Mouse (Mus musculus) embryonic fibroblast, embryonic 13.5 days (primary cell): ENCODE data around the gene Lix1l. TPM values are rescaled to one million over a fixed set of nuclear protein-coding genes. Genes with fewer than 3 reads are reported as not detected.

Experiments
- H3K27ac ChIP-seq: 2 replicates; pipeline ENCODE4 v1.5.1; 2012; ENCODE audit warnings: low read length, control low read depth, inconsistent platforms; ENCODE audit not compliant: insufficient read depth
- H3K4me1 ChIP-seq: 2 replicates; pipeline ENCODE4 v1.6.1; 2011; ENCODE audit warnings: low read length; ENCODE audit not compliant: control insufficient read depth, insufficient read depth
- H3K4me3 ChIP-seq: 2 replicates; pipeline ENCODE4 v1.5.1; 2011; ENCODE audit warnings: mild to moderate bottlenecking, control low read depth, low read length; ENCODE audit not compliant: insufficient read depth
- CTCF ChIP-seq: IDR thresholded peaks from 2 replicates; pipeline ENCODE4 v1.5.1; 2011; ENCODE audit warnings: mild to moderate bottlenecking, control low read depth, low read length, moderate library complexity, borderline replicate concordance; ENCODE audit not compliant: insufficient read depth
- POLR2A ChIP-seq: IDR thresholded peaks from 2 replicates; pipeline ENCODE4 v1.6.1; 2011; ENCODE audit warnings: low read depth, mild to moderate bottlenecking, control low read depth, low read length, moderate library complexity
- polyA plus RNA-seq: library from polyadenylated mRNA; stranded (reverse); fragments of >200 nt; gene quantifications from 2 replicates; pipeline ENCODE4 v1.2.4, GENCODE M21; 2011; ENCODE audit warnings: low read depth; ENCODE audit not compliant: missing spikeins, insufficient read length

Gene Lix1l
- polyA plus RNA-seq, 1 experiment: 123 TPM

DNA sequence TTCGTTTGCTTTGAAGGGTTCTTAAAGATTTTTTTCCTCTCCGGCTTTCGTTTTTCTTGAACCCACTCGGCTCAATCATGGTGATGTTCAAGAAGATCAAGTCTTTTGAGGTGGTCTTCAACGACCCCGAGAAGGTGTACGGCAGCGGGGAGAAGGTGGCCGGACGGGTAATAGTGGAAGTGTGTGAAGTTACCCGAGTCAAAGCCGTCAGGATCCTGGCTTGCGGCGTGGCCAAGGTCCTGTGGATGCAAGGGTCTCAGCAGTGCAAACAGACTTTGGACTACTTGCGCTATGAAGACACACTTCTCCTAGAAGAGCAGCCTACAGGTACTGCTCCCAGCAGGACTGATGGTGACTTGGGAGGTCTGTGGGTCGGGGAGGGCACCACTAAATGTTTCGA lies 42.8 kb upstream of the Lix1l start:
- peak overlapping the region; percentile 82 for H3K4me3 ChIP-seq
- no peak; the same call in 1 of the 2 replicates for TF ChIP-seq POLR2A
- TF ChIP-seq CTCF: no peak
- peak overlapping the region; percentile 16 for H3K27ac ChIP-seq
- H3K4me1 ChIP-seq: peaks cover 7% of the 10 kb centered on the region; the same call in 1 of the 2 replicates

DNA sequence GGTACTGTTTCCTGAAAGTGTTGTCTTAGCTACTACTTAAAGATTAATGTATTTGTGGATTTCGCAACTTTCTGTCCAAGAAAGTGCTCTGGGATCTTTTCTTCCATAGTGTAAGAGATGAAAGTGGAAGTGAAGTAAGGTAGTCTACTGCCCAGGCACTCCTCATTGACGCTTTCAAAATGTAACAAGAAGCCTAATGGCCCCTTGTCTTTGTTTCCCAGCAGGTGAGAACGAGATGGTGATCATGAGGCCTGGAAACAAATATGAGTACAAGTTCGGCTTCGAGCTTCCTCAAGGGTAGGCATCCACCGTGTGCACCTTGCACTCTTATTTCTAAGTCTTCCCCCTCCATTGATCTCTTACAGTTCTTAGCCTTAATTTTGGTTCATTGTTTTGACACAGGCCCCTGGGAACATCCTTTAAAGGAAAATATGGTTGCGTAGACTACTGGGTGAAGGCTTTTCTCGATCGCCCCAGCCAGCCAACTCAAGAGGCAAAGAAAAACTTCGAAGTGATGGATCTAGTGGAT lies 42.2 kb upstream of the Lix1l start:
- H3K4me3 ChIP-seq: peak overlapping the region; percentile 82
- TF ChIP-seq POLR2A: 0 out of 2 replicates have a peak, but pooled peaks have one; percentile 23
- no peak for TF ChIP-seq CTCF
- peaks cover 7% of the 10 kb centered on the region; the same call in 1 of the 2 replicates for H3K4me1 ChIP-seq
- no peak overlapping the region for H3K27ac ChIP-seq

DNA sequence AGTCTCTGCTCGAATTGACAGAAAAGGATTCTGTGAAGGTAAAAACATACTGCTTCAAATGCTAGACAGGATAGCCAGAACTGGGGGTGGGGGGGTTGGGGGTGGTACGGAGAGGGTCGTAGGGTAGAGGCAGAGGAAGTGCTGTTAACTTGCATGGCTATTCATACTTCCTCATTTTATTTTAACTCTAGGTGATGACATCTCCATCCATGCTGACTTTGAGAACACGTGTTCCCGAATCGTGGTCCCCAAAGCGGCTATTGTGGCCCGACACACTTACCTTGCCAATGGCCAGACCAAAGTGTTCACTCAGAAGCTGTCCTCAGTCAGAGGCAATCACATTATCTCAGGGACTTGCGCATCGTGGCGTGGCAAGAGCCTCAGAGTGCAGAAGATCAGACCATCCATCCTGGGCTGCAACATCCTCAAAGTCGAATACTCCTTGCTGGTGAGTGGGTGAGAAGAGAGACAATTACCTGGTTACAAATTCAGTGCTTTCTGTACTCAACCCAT lies 41.5 kb upstream of the Lix1l start:
- no peak overlapping the region for H3K27ac ChIP-seq
- peaks cover 12% of the 10 kb centered on the region for H3K4me1 ChIP-seq
- TF ChIP-seq CTCF (no peak), POLR2A (0 out of 2 replicates have a peak, but pooled peaks have one; percentile 11)
- peak overlapping the region; percentile 82 for H3K4me3 ChIP-seq

DNA sequence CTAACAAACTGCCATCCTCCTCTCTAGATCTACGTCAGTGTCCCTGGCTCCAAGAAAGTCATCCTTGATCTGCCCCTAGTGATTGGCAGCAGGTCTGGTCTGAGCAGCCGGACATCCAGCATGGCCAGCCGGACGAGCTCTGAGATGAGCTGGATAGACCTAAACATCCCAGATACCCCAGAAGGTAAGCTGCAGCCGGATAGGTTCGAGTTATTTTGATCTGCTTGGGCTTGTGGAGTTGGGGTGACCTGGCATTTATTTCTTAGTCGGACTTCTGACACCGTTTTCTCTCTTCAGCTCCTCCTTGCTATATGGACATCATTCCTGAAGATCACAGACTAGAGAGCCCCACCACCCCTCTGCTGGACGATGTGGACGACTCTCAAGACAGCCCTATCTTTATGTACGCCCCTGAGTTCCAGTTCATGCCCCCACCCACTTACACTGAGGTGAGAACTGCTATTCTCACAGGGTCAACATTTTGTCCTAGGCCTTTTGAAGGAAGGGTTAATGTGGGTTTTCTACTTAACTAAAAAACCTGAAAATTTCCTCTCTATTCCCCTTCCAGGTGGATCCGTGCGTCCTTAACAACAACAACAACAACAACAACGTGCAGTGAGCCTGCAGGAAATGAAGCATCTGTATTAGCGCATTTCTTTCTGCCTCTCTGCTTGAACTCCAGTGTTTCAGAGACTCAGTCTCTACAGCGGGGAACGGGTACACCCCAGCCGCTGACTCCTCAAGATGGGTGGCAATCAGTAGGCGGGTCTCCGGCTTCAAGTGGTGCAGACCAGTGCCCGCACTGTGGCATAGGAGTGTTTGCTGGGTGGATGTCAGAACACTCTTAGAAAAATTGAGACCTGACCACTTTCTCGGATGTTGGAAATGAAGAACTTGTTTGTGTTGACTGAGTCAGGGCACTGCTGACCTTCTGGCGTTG lies 40.8 kb upstream of the Lix1l start:
- H3K4me3 ChIP-seq: peak overlapping the region; percentile 82
- TF ChIP-seq CTCF (no peak), POLR2A (0 out of 2 replicates have a peak, but pooled peaks have one; percentile 11)
- H3K27ac ChIP-seq: no peak overlapping the region
- H3K4me1 ChIP-seq: peaks cover 12% of the 10 kb centered on the region

DNA sequence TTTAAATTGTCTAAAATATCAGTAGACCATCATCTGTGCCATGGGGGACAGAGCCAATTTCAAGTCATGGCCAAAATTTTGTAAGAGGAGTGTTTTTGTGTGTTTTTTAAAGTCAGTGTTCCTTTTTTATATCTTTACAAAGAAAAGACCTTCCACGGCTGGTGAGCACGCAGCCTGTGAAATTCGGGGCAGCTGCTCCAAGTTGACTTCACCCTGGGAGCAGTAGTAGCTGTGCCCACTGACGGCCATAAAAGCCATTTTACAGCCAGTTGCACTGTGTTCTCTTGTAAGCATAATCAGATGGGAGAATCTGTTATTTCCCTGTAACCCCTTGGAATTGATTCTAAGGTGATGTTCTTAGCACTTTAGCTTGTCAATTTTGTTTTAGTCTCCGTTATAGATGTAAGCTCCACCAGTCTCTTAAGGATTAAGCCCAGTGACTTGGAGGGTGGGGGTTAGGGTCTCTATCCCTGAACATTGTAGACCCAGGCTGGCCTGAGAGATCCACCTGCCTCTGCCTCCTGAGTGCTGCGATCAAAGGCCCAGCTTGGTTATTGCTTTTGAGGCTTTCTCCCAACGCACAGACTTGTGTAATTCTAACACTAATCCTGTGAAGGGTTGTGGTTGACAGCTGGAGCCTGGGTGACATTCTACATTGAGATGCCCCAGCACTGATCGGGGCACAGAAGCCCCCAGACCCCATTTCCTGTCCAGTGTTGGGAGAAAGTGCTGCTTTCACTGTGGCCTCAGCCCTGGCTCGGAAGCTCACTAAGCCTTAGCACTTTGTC lies 39.9 kb upstream of the Lix1l start:
- no peak overlapping the region for H3K4me3 ChIP-seq
- peaks cover 12% of the 10 kb centered on the region for H3K4me1 ChIP-seq
- TF ChIP-seq POLR2A (no peak; the same call in 1 of the 2 replicates), CTCF (no peak)
- no peak overlapping the region for H3K27ac ChIP-seq

DNA sequence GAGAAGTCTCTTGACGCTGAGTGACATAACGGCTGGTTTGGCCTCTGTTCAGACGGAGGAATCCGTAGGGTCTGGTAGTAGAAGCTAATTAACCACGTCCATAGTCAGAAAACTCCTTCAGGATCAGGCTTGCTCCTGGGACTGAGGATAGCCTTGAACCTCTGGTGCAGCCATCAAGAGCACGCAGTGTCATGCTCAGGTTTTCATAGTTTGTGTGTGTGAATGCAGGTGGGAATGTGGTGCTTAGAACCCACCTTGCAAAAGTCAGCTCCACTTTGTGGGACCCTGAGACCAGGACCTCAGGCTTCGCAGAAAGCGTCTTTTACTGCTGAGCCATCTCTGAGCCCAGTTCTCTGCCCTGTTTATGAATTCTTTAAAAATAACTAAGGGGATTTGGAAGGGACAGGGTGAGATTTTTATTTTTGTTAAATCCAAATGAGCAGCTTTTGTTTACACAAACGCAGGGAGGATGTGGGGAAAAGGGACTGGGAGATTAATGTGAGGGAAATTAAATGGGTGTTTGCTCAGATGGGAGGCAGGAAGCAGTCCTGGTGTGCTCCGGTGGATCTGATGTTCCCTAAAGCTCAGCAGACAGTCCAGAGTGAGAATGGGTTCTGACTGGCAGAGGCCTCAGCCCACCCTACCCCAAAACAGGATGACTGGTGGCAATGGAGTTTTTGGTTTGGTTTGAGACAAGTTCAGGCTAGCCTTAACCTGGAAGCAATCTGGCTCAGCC lies 38.8 kb upstream of the Lix1l start:
- Histone ChIP-seq H3K4me3 (no peak overlapping the region), H3K4me1 (peaks cover 12% of the 10 kb centered on the region), H3K27ac (no peak overlapping the region)
- peak; percentile 43; the same call in 1 of the 2 replicates for TF ChIP-seq POLR2A
- no peak for TF ChIP-seq CTCF

DNA sequence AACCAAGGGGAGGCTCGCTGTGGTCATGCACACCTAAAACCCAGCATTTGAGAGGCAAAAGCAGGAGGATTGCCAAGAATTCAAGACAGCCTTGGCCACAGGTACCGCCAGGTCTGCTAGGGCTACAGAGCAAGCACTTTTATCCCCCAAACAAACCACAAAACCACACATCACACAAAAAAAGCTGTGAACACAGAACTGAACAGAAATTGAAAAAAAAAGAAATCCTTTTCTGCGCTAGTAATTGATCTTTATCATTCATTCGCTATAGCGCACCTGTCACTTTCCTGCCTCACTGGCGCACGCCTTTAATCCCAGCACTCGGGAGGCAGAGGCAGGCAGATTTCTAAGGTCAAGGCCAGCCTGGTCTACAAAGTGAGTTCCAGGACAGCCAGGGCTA lies 37.7 kb upstream of the Lix1l start:
- TF ChIP-seq POLR2A (no peak), CTCF (no peak)
- Histone ChIP-seq H3K27ac (no peak overlapping the region), H3K4me3 (no peak overlapping the region), H3K4me1 (peaks cover 12% of the 10 kb centered on the region)

DNA sequence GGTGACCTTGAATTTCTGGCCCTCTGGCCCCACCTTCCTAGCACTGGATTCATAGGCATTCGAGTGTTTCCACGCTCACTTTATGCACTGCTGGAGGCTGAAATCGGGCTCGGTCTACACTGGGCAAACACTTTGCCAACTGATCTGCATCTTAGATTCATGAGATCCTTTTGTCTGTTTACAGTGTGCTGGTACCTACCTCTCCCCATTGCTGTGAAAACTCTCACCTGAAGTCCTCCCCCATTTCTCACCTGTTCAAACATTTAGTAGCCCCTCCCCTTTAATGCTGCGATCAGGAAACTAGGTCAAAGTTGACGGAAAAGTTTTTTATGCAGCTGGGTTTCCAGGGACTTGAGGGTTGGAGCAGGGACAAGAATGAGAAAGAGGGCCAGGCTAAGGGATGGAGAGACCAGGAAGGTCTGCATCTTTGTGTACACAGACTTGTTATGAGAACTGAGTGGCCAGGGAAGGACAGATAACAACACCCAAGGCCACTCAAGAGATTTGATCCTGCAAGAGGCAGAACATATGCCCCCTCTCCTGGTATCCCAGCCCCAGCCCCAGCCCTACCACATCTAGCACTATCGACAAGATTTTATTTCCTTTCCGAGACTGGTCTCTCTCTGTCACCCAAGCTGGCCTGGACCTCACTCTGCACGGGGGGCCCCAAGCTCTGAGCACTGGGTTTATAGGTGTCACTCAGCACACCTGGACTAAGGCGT lies 36.9 kb upstream of the Lix1l start:
- peaks cover 12% of the 10 kb centered on the region for H3K4me1 ChIP-seq
- H3K4me3 ChIP-seq: no peak overlapping the region
- TF ChIP-seq CTCF (no peak), POLR2A (no peak)
- H3K27ac ChIP-seq: no peak overlapping the region

DNA sequence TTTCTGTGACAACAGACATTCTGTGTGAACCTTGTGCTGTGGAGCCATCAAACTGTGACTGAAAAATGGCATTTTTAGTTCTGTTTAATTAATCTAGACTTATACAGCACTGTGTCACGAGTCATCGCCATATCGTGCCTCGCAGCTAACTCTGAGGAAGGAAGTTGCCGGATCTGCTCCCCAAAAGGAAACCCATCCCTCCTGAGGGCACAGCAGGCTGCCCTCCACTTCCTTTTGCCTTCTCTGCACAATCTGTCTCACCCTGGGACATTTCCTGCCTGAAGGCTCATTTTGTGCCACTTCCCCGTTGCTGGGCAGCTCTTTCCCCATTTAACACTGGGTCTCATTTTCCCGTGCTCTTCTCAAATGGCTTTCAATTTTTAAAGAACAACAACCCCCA lies 36.3 kb upstream of the Lix1l start:
- no peak overlapping the region for H3K27ac ChIP-seq
- H3K4me1 ChIP-seq: peaks cover 12% of the 10 kb centered on the region

More for the DNA sequence above, 36.3 kb upstream of the Lix1l start:
- no peak for TF ChIP-seq CTCF
- TF ChIP-seq POLR2A: no peak
- no peak overlapping the region for H3K4me3 ChIP-seq
